Mouse (Mus musculus): ENCODE data around the gene Gm49398.
A peak's percentile ranks its signal among the peaks of the same experiment; 100 is the strongest.

Gene Gm49398

GRCm38 (mm10) chr13:61288739-61289138, at the start of gene Gm49398:
TSS of gene Gm49398 (minus strand) at chr13:61288839.
- no peak for DNase-seq

GRCm38 (mm10) chr13:61255258-61255657, 33.4 kb downstream of the Gm49398 start, which contains the start of gene Cts8:
TSS of gene Cts8 (minus strand) at chr13:61255358.
- no peak for DNase-seq

GRCm38 (mm10) chr13:61241076-61241947, 47.3 kb downstream of the Gm49398 start:
- DNase-seq, result peak; percentile 2

DNA sequence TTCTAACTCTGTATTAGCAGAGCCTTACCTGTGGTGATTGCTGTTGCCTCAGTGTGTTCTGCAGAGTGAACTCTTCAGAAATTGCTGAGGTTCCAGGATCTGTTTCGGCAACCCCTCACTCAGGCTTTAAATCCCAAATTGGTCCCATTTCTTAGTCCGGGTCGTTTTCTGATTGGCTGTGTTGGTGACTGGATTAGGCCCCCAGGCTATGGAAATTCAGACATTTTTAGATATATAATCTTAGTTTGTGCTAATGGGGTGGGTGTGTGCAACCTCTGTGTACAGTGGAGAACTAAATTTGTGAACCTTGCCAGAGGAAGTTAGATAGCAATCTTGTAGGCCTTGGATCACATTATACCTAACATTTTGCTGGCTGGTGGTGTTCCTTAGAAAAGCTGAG, 85.3 kb downstream of the Gm49398 start, which contains the start of gene Cts6:
Gene Cts6 (minus strand): TSS at position 101 of the 400 bp plus-strand sequence.
- DNase-seq, result no peak

Measured in cerebellum, adult 8-10 months (tissue).